8 mouse cellular contexts compared by ENCODE assay signal in the genomic region with DNA sequence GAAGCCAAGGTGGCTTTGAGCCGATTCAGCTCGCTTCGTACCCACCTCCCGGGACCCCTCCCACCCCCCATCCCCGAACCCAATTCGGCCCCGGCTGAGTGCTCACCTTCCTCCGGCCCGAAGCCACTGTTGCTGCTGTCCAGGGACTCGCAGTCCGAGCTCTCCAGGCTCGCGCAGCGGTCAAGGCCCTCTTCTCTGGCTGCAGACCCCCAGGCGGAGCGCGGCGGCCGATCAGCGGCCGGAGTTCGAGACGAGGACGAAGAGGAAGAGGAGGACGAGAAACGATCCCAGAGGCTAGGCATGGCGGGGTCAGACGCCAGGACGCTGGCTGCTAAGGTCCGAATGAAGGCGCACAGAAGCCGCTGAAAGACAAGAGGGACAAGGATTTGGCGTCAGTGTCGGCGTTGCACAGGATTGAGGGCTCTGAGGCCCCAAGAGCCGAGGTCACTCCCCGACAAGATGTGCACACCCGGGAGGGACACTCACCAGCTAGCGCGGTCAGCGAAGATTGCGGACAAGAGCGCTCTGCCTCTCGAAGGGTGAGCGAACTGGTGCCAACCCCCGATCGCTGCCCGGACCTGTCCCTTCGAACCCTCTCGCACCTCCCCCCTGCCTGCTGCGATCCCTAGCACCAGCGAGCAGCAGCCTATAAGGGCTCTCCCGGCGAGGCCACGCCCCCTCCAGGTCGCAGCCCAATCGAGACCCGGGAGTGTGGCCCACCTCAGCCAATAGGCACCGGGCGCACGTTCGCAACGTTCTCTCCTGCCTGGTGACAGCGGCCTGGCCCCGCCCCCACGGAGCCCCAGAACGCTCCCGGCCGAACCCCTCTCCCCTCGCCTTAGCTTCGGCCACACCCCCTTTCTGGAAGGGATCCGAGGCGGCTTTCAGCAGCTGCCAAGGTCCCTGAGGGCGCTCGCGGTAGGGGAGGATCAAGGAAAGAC. TPM values are rescaled to one million over a fixed set of nuclear protein-coding genes. Genes with fewer than 3 reads are reported as not detected.
DNase-seq lines count a peak whose midpoint lies in the region; ATAC-seq lines count a peak whose summit lies in the region.

Ddit4 (minus strand) TSS at position 624 of the 941 bp plus-strand sequence.

- H3K36me3 ChIP-seq in hindbrain, embryonic 11.5 days (ENCODE audit: control insufficient read depth, insufficient read depth, low read length), result no peaks in the 10 kb centered on the region

- peak; percentile 100 for DNase-seq in MN1 (ENCODE audit: low spot score)
- DNase-seq in cerebellum, adult 9-10 months, result peak; percentile 100
- peak; percentile 99 to 100 for DNase-seq in frontal cortex, adult 2 months (ENCODE audit: extremely low spot score in 1 of 2, low spot score in 1 of 2)
- peak; percentile 99 for DNase-seq in hindbrain, embryonic 11.5 days (ENCODE audit: low spot score)
- peak; percentile 99 to 100 for DNase-seq in layer of hippocampus, postnatal 14 days (ENCODE audit: low spot score in 2 of 2)
- peak; percentile 100 for DNase-seq in lung, postnatal 14 days
- peak; percentile 99 for DNase-seq in retina, adult 2 months (ENCODE audit: low read depth, low spot score)
- DNase-seq in thymus, postnatal 36 days, result peak; percentile 100

- WGBS in hindbrain, embryonic 11.5 days, result under 1% methylated on average over 71 of the region's 76 CpGs

- no peaks in the 10 kb centered on the region for H3K27me3 ChIP-seq in hindbrain, embryonic 11.5 days (ENCODE audit: control insufficient read depth, insufficient read depth, low read length)

- H3K9me3 ChIP-seq in hindbrain, embryonic 11.5 days (ENCODE audit: control insufficient read depth, low read length), result no peaks in the 10 kb centered on the region

- no peaks in the 10 kb centered on the region; the same call in 1 of the 2 replicates for H3K4me1 ChIP-seq in hindbrain, embryonic 11.5 days (replicated peaks; ENCODE audit: control insufficient read depth, insufficient read depth, low read length)

- ATAC-seq in hindbrain, embryonic 11.5 days (ENCODE audit: low FRiP score), result peak; percentile 96

- peak within 1 kb of the TSS; percentile 86 for H3K4me2 ChIP-seq in hindbrain, embryonic 11.5 days (replicated peaks; ENCODE audit: low read depth, low read length)

- peak within 1 kb of the TSS; percentile 84 for H3K9ac ChIP-seq in hindbrain, embryonic 11.5 days (ENCODE audit: low read depth, low read length)

- peak within 1 kb of the TSS; percentile 67 for H3K4me3 ChIP-seq in hindbrain, embryonic 11.5 days (ENCODE audit: low read depth, low read length)

- H3K27ac ChIP-seq in hindbrain, embryonic 11.5 days (ENCODE audit: low read depth, low read length), result peak within 1 kb of the TSS; percentile 95

RNA-seq across cellular contexts. Expression of gene Ddit4, which starts in this region (rescaled TPM):
- polyA plus RNA-seq in frontal cortex, adult 2 months (2012; rRNA removed), result 46.3 and 53.3 TPM in 2 replicates
- 4.6 and 5.5 TPM in 2 replicates for polyA plus RNA-seq in hindbrain, embryonic 11.5 days (2014; fragmentation: Nextera tagmentation; extraction: Ambion mirVana)
- total RNA-seq in layer of hippocampus, postnatal 14 days (2021), result 100 to 1,000 TPM in 1 of 2 experiments, 10 to 100 TPM in 1; 99.5 to 106 TPM

Comparison
In these comparisons a context has a peak if more than half of its experiments do, and no peak if none do; other contexts are left out.
1. Peak in every context shown above with its lines: DNase-seq, ATAC-seq, H3K4me3 ChIP-seq and H3K27ac ChIP-seq.